Mouse (Mus musculus) heart, embryonic 15.5 days (tissue): ENCODE results near the gene Zic4. TPM values are rescaled to one million over a fixed set of nuclear protein-coding genes. Genes with fewer than 3 reads are reported as not detected.

Experiments
- ATAC-seq: fragments of 200-750 bp; cut with Nextera tagmentation; replicated peaks from 2 replicates; pipeline ENCODE4 v1.8.0; 2017; ENCODE audit warnings: low read depth, moderate TSS enrichment; ENCODE audit not compliant: insufficient number of reproducible peaks, insufficient read depth, low FRiP score
- H3K27ac ChIP-seq: fragments of 300-500 bp; sonication (generic); 2 replicates; pipeline ENCODE4 v1.5.1; 2015; ENCODE audit warnings: mild to moderate bottlenecking, inconsistent platforms
- H3K27me3 ChIP-seq: fragments of 300-500 bp; sonication (generic); 2 replicates; pipeline ENCODE4 v1.6.1; 2015; ENCODE audit warnings: inconsistent platforms
- H3K36me3 ChIP-seq: fragments of 300-500 bp; sonication (generic); 2 replicates; pipeline ENCODE4 v1.6.1; 2015; ENCODE audit warnings: mild to moderate bottlenecking, inconsistent platforms
- H3K4me1 ChIP-seq: fragments of 300-500 bp; sonication (generic); replicated peaks from 2 replicates; pipeline ENCODE4 v1.6.1; 2015; ENCODE audit warnings: inconsistent platforms
- H3K4me2 ChIP-seq: fragments of 300-500 bp; sonication (generic); 2 replicates; pipeline ENCODE4 v1.6.1; 2015; ENCODE audit warnings: inconsistent platforms, mild to moderate bottlenecking, moderate library complexity
- H3K4me3 ChIP-seq: fragments of 300-500 bp; sonication (generic); 2 replicates; pipeline ENCODE4 v1.5.1; 2015; ENCODE audit warnings: mild to moderate bottlenecking, inconsistent platforms
- H3K9ac ChIP-seq: fragments of 300-500 bp; sonication (generic); 2 replicates; pipeline ENCODE4 v1.6.1; 2015; ENCODE audit warnings: mild to moderate bottlenecking, inconsistent platforms
- H3K9me3 ChIP-seq: fragments of 300-500 bp; sonication (generic); replicated peaks from 2 replicates; pipeline ENCODE4 v1.6.1; 2016; ENCODE audit warnings: inconsistent platforms
- WGBS: fragments of 180-500 bp; shearing (Covaris S2); methylation state at CpG from one replicate; pipeline ENCODE4 v1.1.7; 2015; ENCODE audit warnings: mixed read lengths; 5-methylcytosine and 5-hydroxymethylcytosine counted together
- polyA plus RNA-seq: library from polyadenylated mRNA; unstranded; fragments of >200 nt; fragmentation: Nextera tagmentation; extraction: Ambion mirVana; gene quantifications from 2 replicates; pipeline ENCODE4 v1.2.1, GENCODE M21; 2015

The Zic4 gene
- 0.10 TPM in 1 of 2 replicates, not detected in the other for polyA plus RNA-seq

DNA sequence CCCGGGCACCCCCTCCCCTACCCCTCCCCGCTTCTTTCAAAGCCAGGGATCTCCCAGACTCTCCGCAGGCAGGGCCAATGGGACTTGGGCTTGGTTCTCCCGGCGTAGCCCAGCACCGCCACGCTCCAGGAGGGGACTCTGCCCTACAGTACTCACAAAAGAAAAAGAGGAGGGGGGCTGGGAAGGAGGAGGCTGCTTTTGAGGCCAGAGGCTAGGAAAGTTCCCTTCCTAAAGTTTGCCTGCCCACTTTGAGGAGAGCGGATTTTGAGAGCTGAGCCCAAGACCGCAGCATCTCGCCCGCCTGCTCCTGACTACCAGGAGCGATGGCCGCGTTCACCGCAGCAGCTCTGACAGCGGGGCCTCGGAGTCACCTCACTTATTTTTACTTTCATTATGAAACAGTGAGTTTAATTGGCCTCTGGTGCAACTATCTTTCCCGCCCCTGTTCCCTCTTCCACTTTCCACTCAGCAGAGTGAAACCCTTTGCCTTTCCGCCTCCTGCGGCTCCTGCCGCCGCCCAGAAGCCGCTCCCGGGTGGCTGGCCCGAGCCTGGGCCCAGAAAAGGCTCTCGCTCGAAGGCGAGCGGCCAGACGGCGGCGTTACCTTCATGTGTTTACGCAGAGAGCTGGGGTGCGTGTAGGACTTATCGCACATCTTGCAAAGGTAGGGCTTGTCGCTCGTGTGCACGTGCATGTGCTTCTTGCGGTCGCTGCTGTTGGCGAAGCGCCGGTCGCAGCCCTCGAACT is at the start of gene Zic4:
Zic4 (plus strand) TSS at position 558 of the 746 bp plus-strand sequence.
- Histone ChIP-seq H3K36me3 (no peaks in the 10 kb centered on the region), H3K9ac (no peak within 1 kb of the TSS)
- 2% methylated on average over 45 of the region's 45 CpGs for WGBS

DNA sequence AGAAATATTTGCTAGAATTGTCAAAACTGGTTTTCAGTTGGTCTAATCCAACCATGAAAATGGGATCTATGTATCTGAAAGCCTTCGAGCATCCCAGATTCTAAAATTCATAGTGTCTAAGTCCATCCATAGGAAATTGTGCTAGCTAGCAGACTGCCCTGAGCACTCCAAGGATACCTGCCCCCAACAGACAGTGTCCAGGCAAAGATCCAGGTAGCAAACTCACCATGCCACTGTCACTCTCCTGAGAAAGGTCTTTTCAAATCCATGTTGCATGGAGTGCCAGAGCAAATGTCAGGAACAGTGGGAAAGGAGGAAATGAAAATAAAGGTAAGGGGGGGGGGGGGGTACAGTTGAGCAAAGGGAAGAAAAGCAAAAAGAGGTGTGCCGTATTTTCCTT is 14.6 kb upstream of the Zic4 start:
- Histone ChIP-seq H3K27ac (no peak overlapping the region), H3K4me2 (no peak overlapping the region), H3K27me3 (peaks cover 47% of the 10 kb centered on the region), H3K4me1 (peaks cover 3% of the 10 kb centered on the region; the same call in 1 of the 2 replicates), H3K9ac (no peak overlapping the region), H3K4me3 (no peak overlapping the region), H3K36me3 (no peaks in the 10 kb centered on the region), H3K9me3 (no peaks in the 10 kb centered on the region)
- ATAC-seq: no peak
- 63% methylated on average over 2 of the region's 2 CpGs for WGBS

More for the DNA sequence above, at the start of gene Zic4:
- peak within 1 kb of the TSS; percentile 64 for H3K4me2 ChIP-seq
- no peaks in the 10 kb centered on the region for H3K9me3 ChIP-seq
- ATAC-seq: no peak
- peaks cover 26% of the 10 kb centered on the region for H3K4me1 ChIP-seq
- H3K27ac ChIP-seq: no peak within 1 kb of the TSS
- H3K4me3 ChIP-seq: peak within 1 kb of the TSS; percentile 49
- peaks cover 90% of the 10 kb centered on the region for H3K27me3 ChIP-seq

DNA sequence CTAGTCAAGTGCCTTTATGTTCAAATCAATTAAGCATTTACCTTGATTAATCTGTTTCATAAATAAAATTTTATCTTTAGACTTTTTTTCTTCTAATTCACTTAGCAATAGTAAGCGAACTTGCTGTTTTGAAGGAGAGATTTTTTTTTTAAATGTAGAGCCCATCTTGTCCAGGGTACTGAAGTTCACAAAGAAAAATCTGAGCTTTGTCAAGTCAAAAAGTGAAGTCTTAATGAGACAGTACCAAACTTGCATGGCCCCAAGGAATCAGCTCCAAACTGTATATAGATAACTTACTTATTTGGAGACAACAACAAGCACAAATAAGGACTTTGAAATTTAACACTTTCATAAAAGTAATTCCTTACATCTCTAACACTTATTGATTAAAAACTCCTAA is 13.5 kb upstream of the Zic4 start:
- no peak for ATAC-seq
- Histone ChIP-seq H3K9me3 (no peaks in the 10 kb centered on the region), H3K4me1 (peaks cover 3% of the 10 kb centered on the region; the same call in 1 of the 2 replicates), H3K4me3 (no peak overlapping the region), H3K36me3 (no peaks in the 10 kb centered on the region), H3K27ac (no peak overlapping the region), H3K9ac (no peak overlapping the region), H3K27me3 (peaks cover 59% of the 10 kb centered on the region), H3K4me2 (no peak overlapping the region)
- WGBS: 34% methylated on average over 1 of the region's 1 CpGs

DNA sequence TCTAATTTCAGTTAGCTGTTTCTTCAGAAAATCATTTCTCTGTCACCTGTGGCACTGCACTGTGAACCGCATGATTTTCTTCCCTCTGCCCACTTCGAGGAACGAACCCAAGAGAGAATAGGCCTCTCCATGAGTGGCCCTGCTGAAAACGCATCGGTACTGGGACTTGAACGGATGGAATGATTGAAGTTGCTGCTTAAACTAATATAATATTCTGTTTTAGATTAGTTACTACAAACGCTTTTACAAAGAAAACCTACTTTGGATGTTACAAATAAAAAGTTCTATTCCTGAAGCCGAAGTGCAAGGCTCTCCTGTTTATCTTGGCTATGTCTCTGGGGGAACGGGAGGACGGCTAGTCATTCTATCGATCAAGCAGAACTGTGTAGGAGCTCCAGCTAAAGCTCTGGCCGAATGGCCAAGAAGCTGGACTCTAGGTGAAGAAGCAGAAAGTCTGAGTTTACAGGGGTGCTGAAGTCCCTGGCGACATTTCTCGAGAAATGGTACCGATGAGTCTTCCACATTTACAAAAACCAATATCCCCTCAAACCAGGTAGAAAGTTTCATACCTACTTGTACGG is 11.9 kb upstream of the Zic4 start:
- WGBS: 2% methylated on average over 16 of the region's 16 CpGs
- Histone ChIP-seq H3K4me2 (no peak overlapping the region), H3K27ac (no peak overlapping the region)

GRCm38 (mm10) chr9:91350861-91351291 is 11.3 kb upstream of the Zic4 start:
- no peak overlapping the region for H3K4me2 ChIP-seq
- no peaks in the 10 kb centered on the region for H3K36me3 ChIP-seq
- no peak overlapping the region for H3K4me3 ChIP-seq
- no peak for ATAC-seq
- no peaks in the 10 kb centered on the region for H3K9me3 ChIP-seq
- no peak overlapping the region for H3K27ac ChIP-seq
- H3K9ac ChIP-seq: no peak overlapping the region
- peaks cover 11% of the 10 kb centered on the region for H3K4me1 ChIP-seq
- 3% methylated on average over 14 of the region's 14 CpGs for WGBS
- H3K27me3 ChIP-seq: peaks cover 76% of the 10 kb centered on the region

More for the DNA sequence above, 11.9 kb upstream of the Zic4 start:
- Histone ChIP-seq H3K9ac (no peak overlapping the region), H3K4me3 (no peak overlapping the region), H3K36me3 (no peaks in the 10 kb centered on the region), H3K4me1 (peaks cover 5% of the 10 kb centered on the region), H3K27me3 (peaks cover 71% of the 10 kb centered on the region), H3K9me3 (no peaks in the 10 kb centered on the region)
- no peak for ATAC-seq

DNA sequence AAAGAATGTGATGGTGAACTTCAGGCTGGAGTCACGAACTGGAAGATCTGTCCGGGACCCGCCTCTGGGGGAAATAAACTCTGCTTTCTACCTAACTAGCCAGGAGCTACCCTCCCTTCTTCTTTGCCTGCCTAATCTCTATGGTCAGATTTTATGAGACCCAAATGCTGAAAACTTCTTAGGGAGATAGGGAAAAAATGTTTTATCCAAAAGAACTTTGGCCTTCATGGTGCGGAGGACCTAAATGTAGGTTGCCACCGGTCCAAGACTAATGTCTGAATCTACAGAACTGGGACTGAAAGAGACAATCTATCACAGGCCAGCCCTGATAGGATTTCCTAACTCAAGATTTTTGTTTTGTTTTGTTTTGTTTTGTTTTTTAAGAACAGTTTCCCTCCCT is 10.9 kb upstream of the Zic4 start:
- WGBS: 5% methylated on average over 5 of the region's 5 CpGs
- Histone ChIP-seq H3K9ac (no peak overlapping the region), H3K9me3 (no peaks in the 10 kb centered on the region), H3K27ac (no peak overlapping the region), H3K27me3 (peaks cover 81% of the 10 kb centered on the region), H3K4me3 (no peak overlapping the region), H3K4me2 (no peak overlapping the region), H3K4me1 (peaks cover 12% of the 10 kb centered on the region), H3K36me3 (no peaks in the 10 kb centered on the region)
- no peak for ATAC-seq

GRCm38 (mm10) chr9:91351961-91352411 is 10.2 kb upstream of the Zic4 start:
- H3K27me3 ChIP-seq: peaks cover 83% of the 10 kb centered on the region
- H3K4me2 ChIP-seq: no peak overlapping the region
- WGBS: 2% methylated on average over 13 of the region's 13 CpGs
- H3K36me3 ChIP-seq: no peaks in the 10 kb centered on the region
- H3K9ac ChIP-seq: no peak overlapping the region
- no peak for ATAC-seq
- no peak overlapping the region for H3K4me3 ChIP-seq
- no peaks in the 10 kb centered on the region for H3K9me3 ChIP-seq
- peaks cover 12% of the 10 kb centered on the region for H3K4me1 ChIP-seq
- H3K27ac ChIP-seq: no peak overlapping the region

DNA sequence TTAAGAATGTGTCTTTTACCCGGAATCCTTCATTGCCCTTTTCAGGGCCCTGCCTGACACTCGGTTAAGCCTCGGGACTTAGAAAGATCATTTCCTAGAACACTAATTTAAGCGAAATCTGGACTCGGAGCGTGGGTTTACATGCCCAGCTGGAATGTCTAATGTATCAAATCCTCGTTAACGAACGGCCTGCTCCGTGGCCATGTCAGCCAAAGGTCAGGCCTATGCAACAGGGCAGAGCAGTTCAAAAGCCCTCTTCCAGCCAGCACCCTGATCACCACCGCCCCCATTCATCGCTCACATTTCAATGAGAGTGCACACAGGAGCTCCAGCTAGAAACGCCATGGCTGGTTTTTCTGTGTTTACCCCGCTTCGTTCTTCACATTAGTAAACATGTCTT is 9.4 kb upstream of the Zic4 start:
- ATAC-seq: no peak
- no peak overlapping the region for H3K9ac ChIP-seq
- no peaks in the 10 kb centered on the region for H3K9me3 ChIP-seq
- WGBS: 4% methylated on average over 15 of the region's 15 CpGs
- H3K36me3 ChIP-seq: no peaks in the 10 kb centered on the region
- H3K27ac ChIP-seq: no peak overlapping the region
- no peak overlapping the region for H3K4me3 ChIP-seq
- H3K4me1 ChIP-seq: peaks cover 12% of the 10 kb centered on the region
- peaks cover 86% of the 10 kb centered on the region for H3K27me3 ChIP-seq
- no peak overlapping the region for H3K4me2 ChIP-seq

- no peak for ATAC-seq
- no peak overlapping the region for H3K4me2 ChIP-seq
- H3K27me3 ChIP-seq: peaks cover 90% of the 10 kb centered on the region
- H3K27ac ChIP-seq: no peak overlapping the region
- H3K4me1 ChIP-seq: peaks cover 12% of the 10 kb centered on the region
- H3K4me3 ChIP-seq: no peak overlapping the region
- 8% methylated on average over 37 of the region's 37 CpGs for WGBS
- no peaks in the 10 kb centered on the region for H3K36me3 ChIP-seq
- no peaks in the 10 kb centered on the region for H3K9me3 ChIP-seq
- no peak overlapping the region for H3K9ac ChIP-seq
These were observed 8.4 kb upstream of the Zic4 start for GRCm38 (mm10) chr9:91353551-91354433.

GRCm38 (mm10) chr9:91354434-91355269 is 7.6 kb upstream of the Zic4 start:
- 10% methylated on average over 22 of the region's 22 CpGs for WGBS
- no peak overlapping the region for H3K9ac ChIP-seq
- H3K36me3 ChIP-seq: no peaks in the 10 kb centered on the region
- H3K9me3 ChIP-seq: no peaks in the 10 kb centered on the region
- H3K4me2 ChIP-seq: no peak overlapping the region
- H3K4me3 ChIP-seq: no peak overlapping the region
- peaks cover 12% of the 10 kb centered on the region for H3K4me1 ChIP-seq
- peaks cover 93% of the 10 kb centered on the region for H3K27me3 ChIP-seq
- no peak for ATAC-seq
- no peak overlapping the region for H3K27ac ChIP-seq
